Mouse (Mus musculus) heart, embryonic 11.5 days (tissue): ENCODE results near the gene Tll2. TPM values are rescaled to one million over a fixed set of nuclear protein-coding genes. Genes with fewer than 3 reads are reported as not detected.

Experiments used
- ATAC-seq: fragments of 200-750 bp; cut with Nextera tagmentation; replicated peaks from 2 replicates; pipeline ENCODE4 v1.8.0; 2017; ENCODE audit warnings: moderate library complexity; ENCODE audit not compliant: insufficient number of reproducible peaks, low FRiP score, low TSS enrichment
- H3K27ac ChIP-seq: fragments of 300-500 bp; sonication (generic); 2 replicates; pipeline ENCODE4 v1.5.1; 2014; ENCODE audit warnings: mild to moderate bottlenecking, low read depth, low read length
- H3K27me3 ChIP-seq: fragments of 300-500 bp; sonication (generic); 2 replicates; pipeline ENCODE4 v1.6.1; 2014; ENCODE audit warnings: mild to moderate bottlenecking, low read length, mixed read lengths; ENCODE audit not compliant: control insufficient read depth, insufficient read depth
- H3K36me3 ChIP-seq: fragments of 300-500 bp; sonication (generic); 2 replicates; pipeline ENCODE4 v1.6.1; 2014; ENCODE audit warnings: mild to moderate bottlenecking, low read length, moderate library complexity, mixed read lengths; ENCODE audit not compliant: control insufficient read depth, insufficient read depth
- H3K4me1 ChIP-seq: fragments of 300-500 bp; sonication (generic); 2 replicates; pipeline ENCODE4 v1.6.1; 2014; ENCODE audit warnings: low read length; ENCODE audit not compliant: control insufficient read depth, insufficient read depth
- H3K4me2 ChIP-seq: fragments of 300-500 bp; sonication (generic); 2 replicates; pipeline ENCODE4 v1.6.1; 2014; ENCODE audit warnings: mild to moderate bottlenecking, moderate library complexity
- H3K4me3 ChIP-seq: fragments of 300-500 bp; sonication (generic); 2 replicates; pipeline ENCODE4 v1.5.1; 2014; ENCODE audit warnings: low read depth, low read length
- H3K9ac ChIP-seq: fragments of 300-500 bp; sonication (generic); 2 replicates; pipeline ENCODE4 v1.6.1; 2014; ENCODE audit warnings: mild to moderate bottlenecking, low read depth, low read length, moderate library complexity
- H3K9me3 ChIP-seq: fragments of 300-500 bp; sonication (generic); replicated peaks from 2 replicates; pipeline ENCODE4 v1.6.1; 2016; ENCODE audit warnings: low read length; ENCODE audit not compliant: control insufficient read depth
- WGBS: fragments of 180-500 bp; shearing (Covaris S2); extraction: QIAGEN DNeasy Blood & Tissue Kit; methylation state at CpG from one replicate; pipeline ENCODE4 v1.1.7; 2014; ENCODE audit not compliant: insufficient replicate concordance; 5-methylcytosine and 5-hydroxymethylcytosine counted together
- polyA plus RNA-seq: library from polyadenylated mRNA; unstranded; fragments of >200 nt; fragmentation: Nextera tagmentation; extraction: Ambion mirVana; gene quantifications from 2 replicates; pipeline ENCODE4 v1.2.1, GENCODE M21; 2014

The Tll2 gene
- polyA plus RNA-seq, 1 experiment from 2014 or later, result not detected

DNA sequence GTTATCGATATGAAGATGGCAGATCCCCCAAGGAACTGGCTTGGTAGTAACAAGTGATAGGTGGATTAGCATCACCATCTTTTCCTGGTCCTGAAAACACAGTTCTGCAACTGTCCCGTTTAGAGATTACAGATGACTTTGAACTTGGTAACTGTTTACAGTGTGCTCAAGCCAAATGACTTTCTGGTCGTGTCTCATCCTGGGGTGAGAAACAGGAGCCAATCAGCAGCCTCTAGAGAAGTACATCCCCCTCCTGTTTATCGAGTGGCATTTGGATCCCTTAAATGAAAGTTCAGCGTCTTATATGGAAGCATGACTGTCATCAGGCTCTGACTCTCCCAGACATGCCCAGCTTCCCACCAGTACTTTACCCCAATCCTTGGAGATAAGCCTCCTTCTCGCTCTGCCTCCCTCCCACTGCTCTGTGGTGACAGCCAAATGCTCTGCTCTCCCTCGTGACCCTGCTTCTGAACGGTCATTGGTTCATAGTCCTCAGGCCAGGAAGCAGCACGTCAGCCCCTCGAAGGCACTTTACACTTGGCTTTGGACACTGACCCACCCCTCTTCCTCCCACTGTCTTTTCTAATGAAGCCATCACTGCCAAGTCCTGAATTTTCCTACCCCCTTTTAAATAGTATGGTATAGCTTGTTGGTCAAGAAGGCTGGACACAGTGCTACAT, 161.4 kb downstream of the Tll2 start:
- Histone ChIP-seq H3K9ac (no peak overlapping the region), H3K36me3 (no peaks in the 10 kb centered on the region), H3K4me2 (peak overlapping the region; percentile 25; the same call in 1 of the 2 replicates), H3K27me3 (no peaks in the 10 kb centered on the region), H3K27ac (no peak overlapping the region), H3K4me3 (no peak overlapping the region), H3K9me3 (no peaks in the 10 kb centered on the region), H3K4me1 (no peaks in the 10 kb centered on the region)
- ATAC-seq, result no peak
- 37% methylated on average over 10 of the region's 10 CpGs for WGBS

DNA sequence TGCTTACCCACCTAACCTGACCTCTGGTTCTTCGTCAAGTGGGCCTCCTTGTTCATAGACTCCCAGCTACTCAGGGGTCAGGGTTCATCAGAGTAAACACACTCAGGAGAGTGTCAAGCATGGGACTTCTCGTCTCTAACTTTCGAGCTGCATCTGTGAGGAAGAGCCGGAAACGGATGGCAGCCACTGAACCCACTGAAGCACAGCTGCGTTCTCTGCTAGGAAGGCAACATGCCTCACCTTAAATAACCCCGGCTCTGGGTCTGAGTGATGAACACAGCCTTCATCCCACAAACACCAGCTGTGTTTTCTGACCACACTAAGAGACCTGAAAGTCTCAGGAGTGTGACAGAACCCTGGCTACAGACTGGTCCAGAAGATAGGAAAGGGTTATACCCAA, 167.5 kb downstream of the Tll2 start:
- Histone ChIP-seq H3K4me2 (no peak overlapping the region), H3K9ac (no peak overlapping the region), H3K36me3 (no peaks in the 10 kb centered on the region), H3K27ac (no peak overlapping the region), H3K27me3 (no peaks in the 10 kb centered on the region), H3K4me3 (no peak overlapping the region), H3K4me1 (no peaks in the 10 kb centered on the region), H3K9me3 (no peaks in the 10 kb centered on the region)
- WGBS, result 77% methylated on average over 7 of the region's 7 CpGs
- no peak for ATAC-seq

DNA sequence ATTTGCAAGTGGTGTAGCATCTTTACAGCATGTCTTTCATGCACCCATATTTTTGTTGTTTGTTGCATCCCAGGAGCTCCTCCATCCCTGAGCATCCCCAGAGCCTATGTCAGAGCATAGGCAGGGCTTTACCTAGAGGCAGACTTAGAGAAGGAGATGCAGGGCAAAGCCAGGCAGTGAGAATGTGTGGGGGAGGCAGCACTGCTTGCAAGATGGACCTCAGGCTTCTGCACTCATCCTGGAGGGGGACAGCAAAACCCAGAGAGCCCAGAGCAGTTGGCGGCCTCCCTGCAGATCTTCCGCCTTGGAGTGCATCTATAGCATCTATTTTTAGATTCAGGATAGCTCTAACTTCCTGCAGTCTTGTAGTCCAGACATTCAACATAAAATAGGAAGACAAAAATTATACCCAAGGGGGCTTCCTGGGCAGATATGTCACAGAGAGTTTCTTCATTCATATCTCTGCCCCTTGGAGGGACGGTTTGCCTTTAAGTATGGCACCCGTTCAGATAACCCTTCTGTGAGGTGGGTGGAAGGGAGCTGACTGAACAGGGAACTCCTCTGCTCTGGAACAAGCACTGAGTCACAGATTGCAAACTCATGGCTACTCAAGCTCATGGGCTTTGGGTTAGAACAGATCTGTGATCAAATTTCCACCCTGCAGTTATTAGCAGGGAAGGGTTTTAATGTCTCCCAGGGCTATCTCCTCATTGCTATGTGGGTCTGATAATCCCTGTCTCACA, 170.7 kb downstream of the Tll2 start:
- H3K4me3 ChIP-seq, result no peak overlapping the region
- no peak overlapping the region for H3K9ac ChIP-seq
- WGBS, result 49% methylated on average over 4 of the region's 4 CpGs
- H3K4me1 ChIP-seq, result no peaks in the 10 kb centered on the region
- H3K9me3 ChIP-seq, result no peaks in the 10 kb centered on the region
- H3K36me3 ChIP-seq, result no peaks in the 10 kb centered on the region
- H3K27ac ChIP-seq, result no peak overlapping the region
- H3K4me2 ChIP-seq, result no peak overlapping the region
- 0 out of 2 replicates have a peak, but pooled peaks cover 3% of the 10 kb centered on the region for H3K27me3 ChIP-seq
- no peak for ATAC-seq

Other genes starting within 250 kb of the Tll2 start
- gene Blnk, start 212.3 kb downstream of the Tll2 start, polyA plus RNA-seq, result 0.18 and 0.21 TPM in 2 replicates
- not detected in 2 replicates for gene Dntt, start 177.6 kb downstream of the Tll2 start, polyA plus RNA-seq
- 0.21 TPM in 1 of 2 replicates, not detected in the other for gene Opalin, start 129.7 kb downstream of the Tll2 start, polyA plus RNA-seq
- gene Tm9sf3, start 57.2 kb upstream of the Tll2 start, polyA plus RNA-seq, result 92.1 and 135 TPM in 2 replicates
- 1.3 TPM in 2 replicates for gene Pik3ap1, start 178.3 kb upstream of the Tll2 start, polyA plus RNA-seq